Mouse (Mus musculus): Measurements from ENCODE around the gene Emilin2. TPM values are rescaled to one million over a fixed set of nuclear protein-coding genes. Genes with fewer than 3 reads are reported as not detected.

The Emilin2 gene
- total RNA-seq, 2 experiments from 2014 or later, result 5.8 to 10.8 TPM

GRCm38 (mm10) chr17:71301413-71301812 is 10.4 kb downstream of the Emilin2 start:
- no peak for DNase-seq

- peak; percentile 52 to 71 for DNase-seq
These were observed 11.4 kb downstream of the Emilin2 start for GRCm38 (mm10) chr17:71300338-71300737.

GRCm38 (mm10) chr17:71299879-71300278 is 11.9 kb downstream of the Emilin2 start:
- DNase-seq, result peak; percentile 25 to 52

- no peak for DNase-seq
These were observed 17.2 kb downstream of the Emilin2 start for GRCm38 (mm10) chr17:71294570-71294969.

GRCm38 (mm10) chr17:71292897-71293296 is 18.9 kb downstream of the Emilin2 start:
- DNase-seq, result peak; percentile 45 to 47

- DNase-seq, result no peak
These were observed 19.8 kb downstream of the Emilin2 start for GRCm38 (mm10) chr17:71291897-71292420.

- no peak for DNase-seq
These were observed 21.0 kb downstream of the Emilin2 start for GRCm38 (mm10) chr17:71290486-71291410.

- DNase-seq, result no peak
These were observed 22.1 kb downstream of the Emilin2 start for GRCm38 (mm10) chr17:71289572-71290176.

- DNase-seq, result no peak
These were observed 22.8 kb downstream of the Emilin2 start for GRCm38 (mm10) chr17:71288808-71289548.

- DNase-seq, result no peak
These were observed 23.5 kb downstream of the Emilin2 start for GRCm38 (mm10) chr17:71288145-71288758.

GRCm38 (mm10) chr17:71287586-71287985 is 24.2 kb downstream of the Emilin2 start:
- DNase-seq, result peak in 1 of 2 experiments; percentile 16

- DNase-seq, result peak; percentile 61 to 69
These were observed 25.8 kb downstream of the Emilin2 start for GRCm38 (mm10) chr17:71285929-71286328.

- DNase-seq, result no peak
These were observed 26.9 kb downstream of the Emilin2 start for GRCm38 (mm10) chr17:71284890-71285289.

GRCm38 (mm10) chr17:71283237-71283636 is 28.5 kb downstream of the Emilin2 start:
- no peak for DNase-seq

- DNase-seq, result peak in 1 of 2 experiments; percentile 29
These were observed 29.1 kb downstream of the Emilin2 start for GRCm38 (mm10) chr17:71282716-71283115.

GRCm38 (mm10) chr17:71277701-71278491 is 33.9 kb downstream of the Emilin2 start:
- no peak for DNase-seq

GRCm38 (mm10) chr17:71276771-71277170 is 35.0 kb downstream of the Emilin2 start:
- DNase-seq, result no peak

GRCm38 (mm10) chr17:71273901-71274300 is 37.9 kb downstream of the Emilin2 start:
- no peak for DNase-seq

- no peak for DNase-seq
These were observed 43.2 kb downstream of the Emilin2 start for GRCm38 (mm10) chr17:71268599-71268998.

GRCm38 (mm10) chr17:71268152-71268551 is 43.6 kb downstream of the Emilin2 start:
- DNase-seq, result no peak

GRCm38 (mm10) chr17:71267374-71267773 is 44.4 kb downstream of the Emilin2 start:
- DNase-seq, result peak in 1 of 2 experiments; percentile 24

Data from adrenal gland, postnatal 36 days (tissue).